ENCODE assay signal across 8 mouse cellular contexts in genomic region chr11:75537491-75538183, GRCm38 (mm10). TPM values are rescaled to one million over a fixed set of nuclear protein-coding genes. Genes with fewer than 3 reads are reported as not detected.
A peak's percentile ranks its signal among the peaks of the same experiment; 100 is the strongest.
DNase-seq lines count a peak whose midpoint lies in the region; ATAC-seq and TF ChIP-seq lines count a peak whose summit lies in the region.

No protein-coding gene starts in this region.

- H3K9me3 ChIP-seq in hindbrain, embryonic 13.5 days: no peaks in the 10 kb centered on the region

- peak overlapping the region; percentile 60 for H3K9ac ChIP-seq in hindbrain, embryonic 13.5 days

- no peak for DNase-seq in layer of hippocampus, adult 2 months (ENCODE audit: low spot score in 2 of 2)
- no peak for DNase-seq in layer of hippocampus, adult 8-10 months (ENCODE audit: low spot score in 2 of 2)
- peak; percentile 60 for DNase-seq in cerebellum, adult 8-10 months
- DNase-seq in lung, postnatal 4 days: peak; percentile 59 to 64
- peak; percentile 68 to 75 for DNase-seq in thymus, postnatal 36 days
- DNase-seq in layer of hippocampus, adult 9-10 months (ENCODE audit: low spot score): no peak
- no peak for DNase-seq in spleen, adult 18-20 months

- no peaks in the 10 kb centered on the region for H3K27me3 ChIP-seq in hindbrain, embryonic 13.5 days

- no peak for ATAC-seq in hindbrain, embryonic 13.5 days (ENCODE audit: low FRiP score)

- H3K4me1 ChIP-seq in hindbrain, embryonic 13.5 days (replicated peaks): peaks cover 77% of the 10 kb centered on the region

- 0 out of 2 replicates have a peak overlapping the region, but pooled peaks have one; percentile 15 for H3K4me2 ChIP-seq in hindbrain, embryonic 13.5 days

- peak; percentile 56 for TF ChIP-seq CTCF in layer of hippocampus, adult 2 months (conservative IDR thresholded peaks at IDR 0.05)

- 42% methylated on average over 11 of the region's 11 CpGs for WGBS in hindbrain, embryonic 13.5 days

- H3K4me3 ChIP-seq in layer of hippocampus, adult 2 months: no peak overlapping the region
- H3K4me3 ChIP-seq in hindbrain, embryonic 13.5 days: no peak overlapping the region

- H3K36me3 ChIP-seq in hindbrain, embryonic 13.5 days: peaks cover 8% of the 10 kb centered on the region; the same call in 1 of the 2 replicates

- peak overlapping the region; percentile 87 for H3K27ac ChIP-seq in layer of hippocampus, adult 2 months
- H3K27ac ChIP-seq in hindbrain, embryonic 13.5 days: peak overlapping the region; percentile 60

RNA-seq across cellular contexts. Expression of gene Slc43a2, which starts 6.1 kb away (rescaled TPM):
- total RNA-seq in layer of hippocampus, adult 2 months (2021): 10 to 100 TPM; 43.0 to 53.4 TPM
- 10 to 100 TPM; 42.6 to 55.5 (median 52.7) TPM for total RNA-seq in layer of hippocampus, adult 8-10 months (2022)
- 19.7 and 21.0 TPM in 2 replicates for polyA plus RNA-seq in hindbrain, embryonic 13.5 days (2015; fragmentation: Nextera tagmentation; extraction: Ambion mirVana)

RNA-seq across cellular contexts. Expression of gene Scarf1, which starts 24.3 kb away (rescaled TPM):
- 1 to 10 TPM; 1.3 TPM for total RNA-seq in layer of hippocampus, adult 2 months (2021)
- 1 to 10 TPM; 1.1 to 1.6 (median 1.4) TPM for total RNA-seq in layer of hippocampus, adult 8-10 months (2022)
- polyA plus RNA-seq in hindbrain, embryonic 13.5 days (2015; fragmentation: Nextera tagmentation; extraction: Ambion mirVana): 4.6 and 4.8 TPM in 2 replicates

RNA-seq across cellular contexts. Expression of gene Rilp, which starts 27.7 kb away (rescaled TPM):
- total RNA-seq in layer of hippocampus, adult 2 months (2021): 1 to 10 TPM; 1.6 to 1.7 TPM
- total RNA-seq in layer of hippocampus, adult 8-10 months (2022): 1 to 10 TPM; 1.1 to 2.3 (median 1.6) TPM
- polyA plus RNA-seq in hindbrain, embryonic 13.5 days (2015; fragmentation: Nextera tagmentation; extraction: Ambion mirVana): 1.4 and 1.5 TPM in 2 replicates

RNA-seq across cellular contexts. Expression of gene Pitpna, which starts 50.3 kb away (rescaled TPM):
- 100 to 1,000 TPM; 269 to 283 TPM for total RNA-seq in layer of hippocampus, adult 2 months (2021)
- 100 to 1,000 TPM; 264 to 282 (median 275) TPM for total RNA-seq in layer of hippocampus, adult 8-10 months (2022)
- polyA plus RNA-seq in hindbrain, embryonic 13.5 days (2015; fragmentation: Nextera tagmentation; extraction: Ambion mirVana): 94.8 and 101 TPM in 2 replicates

RNA-seq across cellular contexts. Expression of gene Prpf8, which starts 51.0 kb away (rescaled TPM):
- 100 to 1,000 TPM; 131 to 139 TPM for total RNA-seq in layer of hippocampus, adult 2 months (2021)
- 100 to 1,000 TPM; 129 to 140 (median 135) TPM for total RNA-seq in layer of hippocampus, adult 8-10 months (2022)
- 49.2 and 51.8 TPM in 2 replicates for polyA plus RNA-seq in hindbrain, embryonic 13.5 days (2015; fragmentation: Nextera tagmentation; extraction: Ambion mirVana)

Comparison
In these comparisons a context has a peak if more than half of its experiments do, and no peak if none do; other contexts are left out.
1. DNase-seq: peak in cerebellum, adult 8-10 months (single experiment), lung, postnatal 4 days (2 of 2) and thymus, postnatal 36 days (2 of 2); none in layer of hippocampus, adult 2 months (0 of 2), layer of hippocampus, adult 8-10 months (0 of 2), layer of hippocampus, adult 9-10 months (single experiment) and spleen, adult 18-20 months (0 of 2).